Comparison of ENCODE assay signal across 14 mouse cellular contexts in genomic region chr5:129214023-129214422, GRCm38 (mm10).
DNase-seq lines count a peak whose midpoint lies in the region; ATAC-seq and TF ChIP-seq lines count a peak whose summit lies in the region.
"Had no signal": no experiment of that assay in that cellular context is flagged by ENCODE, and none has a peak within 500 bp of the region (broad histone marks: within the 10 kb centered on the region; RNA-seq: fewer than 3 reads in every experiment).

No protein-coding gene starts in this region.

- no peak overlapping the region for H3K4me2 ChIP-seq in midbrain, embryonic 11.5 days

- 0 out of 2 replicates have a peak, but pooled peaks have one; percentile 16 for ATAC-seq in midbrain, embryonic 11.5 days (ENCODE audit: low FRiP score)

- DNase-seq in embryo, embryonic 10 days (ENCODE audit: low spot score), result peak; percentile 59
- no peak for DNase-seq in embryo, embryonic 9.5 days (ENCODE audit: extremely low spot score)
- peak; percentile 48 for DNase-seq in embryonic facial prominence, embryonic 10.5 days (ENCODE audit: low spot score)
- DNase-seq in midbrain, embryonic 11.5 days (ENCODE audit: low spot score, missing footprints), result no peak
- no peak for DNase-seq in thymus, postnatal 10 days (ENCODE audit: low spot score in 2 of 2)
- DNase-seq in thymus, adult 18-20 months, result no peak
- no peak for DNase-seq in right cerebral cortex, postnatal 14 days
- DNase-seq: cerebellum, adult 11-12 months; heart, postnatal 36 days; kidney, adult 8-10 months; layer of hippocampus, adult 9-11 months; right cerebral cortex, adult 18-20 months had no signal

- H3ac ChIP-seq in C2C12 (ENCODE audit: control insufficient read depth, insufficient read length, low read depth), result no peak overlapping the region

- H3K4me3 ChIP-seq in C2C12 (ENCODE audit: insufficient read depth, poor library complexity, severe bottlenecking), result no peak overlapping the region
- H3K4me3 ChIP-seq in embryonic facial prominence, embryonic 10.5 days, result no peak overlapping the region
- H3K4me3 ChIP-seq in midbrain, embryonic 11.5 days (ENCODE audit: low read depth, low read length), result no peak overlapping the region
- H3K4me3 ChIP-seq: heart, embryonic 10.5 days had no signal

- no peaks in the 10 kb centered on the region for H3K36me3 ChIP-seq in C2C12 (ENCODE audit: control insufficient read depth, insufficient read depth)
- H3K36me3 ChIP-seq in embryonic facial prominence, embryonic 10.5 days (replicated peaks), result no peaks in the 10 kb centered on the region
- H3K36me3 ChIP-seq in midbrain, embryonic 11.5 days (ENCODE audit: control insufficient read depth, insufficient read depth, low read length), result no peaks in the 10 kb centered on the region
- H3K36me3 ChIP-seq: heart, embryonic 10.5 days had no signal

- H3K27ac ChIP-seq in embryonic facial prominence, embryonic 10.5 days (replicated peaks), result 0 out of 2 replicates have a peak overlapping the region, but pooled peaks have one; percentile 4
- no peak overlapping the region for H3K27ac ChIP-seq in midbrain, embryonic 11.5 days (ENCODE audit: low read depth, low read length)
- H3K27ac ChIP-seq: heart, embryonic 10.5 days had no signal

- no peaks in the 10 kb centered on the region for H3K9me3 ChIP-seq in embryonic facial prominence, embryonic 10.5 days
- H3K9me3 ChIP-seq in midbrain, embryonic 11.5 days (ENCODE audit: control insufficient read depth, low read length), result no peaks in the 10 kb centered on the region
- H3K9me3 ChIP-seq: heart, embryonic 10.5 days had no signal

- 45% methylated on average over 9 of the region's 9 CpGs for WGBS in embryonic facial prominence, embryonic 10.5 days
- WGBS in midbrain, embryonic 11.5 days, result 41% methylated on average over 9 of the region's 9 CpGs

- no peak overlapping the region for H3K9ac ChIP-seq in midbrain, embryonic 11.5 days (ENCODE audit: low read length)

- H3K4me1 ChIP-seq in embryonic facial prominence, embryonic 10.5 days, result peaks cover 29% of the 10 kb centered on the region
- peaks cover 8% of the 10 kb centered on the region for H3K4me1 ChIP-seq in midbrain, embryonic 11.5 days (ENCODE audit: control insufficient read depth, insufficient read depth, low read length)

- no peak for TF ChIP-seq CTCF in C2C12 (IDR thresholded peaks at IDR 0.05; ENCODE audit: control insufficient read depth, insufficient read depth, insufficient read length)

- no peaks in the 10 kb centered on the region for H3K27me3 ChIP-seq in C2C12 (ENCODE audit: control insufficient read depth, insufficient read depth, insufficient read length)
- peaks cover 3% of the 10 kb centered on the region; the same call in 1 of the 2 replicates for H3K27me3 ChIP-seq in embryonic facial prominence, embryonic 10.5 days (replicated peaks; ENCODE audit: low read depth, poor library complexity, severe bottlenecking)
- H3K27me3 ChIP-seq in midbrain, embryonic 11.5 days (ENCODE audit: control insufficient read depth, insufficient read depth, low read length), result no peaks in the 10 kb centered on the region

- H3K79me2 ChIP-seq in C2C12 (ENCODE audit: control insufficient read depth, insufficient read depth), result no peaks in the 10 kb centered on the region

- H3K79me3 ChIP-seq in C2C12 (ENCODE audit: low read depth), result no peaks in the 10 kb centered on the region

TF ChIP-seq in C2C12, 6 proteins besides CTCF, POLR2A, EP300 and RAD21:
- no peak for TF ChIP-seq MAX (IDR thresholded peaks at IDR 0.05)
- TF ChIP-seq MYOD1 (IDR thresholded peaks at IDR 0.05; ENCODE audit: control insufficient read depth, insufficient read length, low read depth), result no peak
- TF ChIP-seq USF1 (IDR thresholded peaks at IDR 0.05; ENCODE audit: low read depth), result peak; percentile 69

Comparison
In these comparisons a context has a peak if more than half of its experiments do, and no peak if none do; other contexts are left out.
1. DNase-seq: peak in embryo, embryonic 10 days (single experiment) and embryonic facial prominence, embryonic 10.5 days (single experiment); none in embryo, embryonic 9.5 days (single experiment), midbrain, embryonic 11.5 days (single experiment), thymus, postnatal 10 days (0 of 2), thymus, adult 18-20 months (0 of 2) and right cerebral cortex, postnatal 14 days (single experiment).